Mouse (Mus musculus): ENCODE data around the gene Tgfbr1. TPM values are rescaled to one million over a fixed set of nuclear protein-coding genes. Genes with fewer than 3 reads are reported as not detected.
A peak's percentile ranks its signal among the peaks of the same experiment; 100 is the strongest.

Tgfbr1 gene
- polyA plus RNA-seq, 1 experiment from 2014 or later: 27.9 TPM

DNA sequence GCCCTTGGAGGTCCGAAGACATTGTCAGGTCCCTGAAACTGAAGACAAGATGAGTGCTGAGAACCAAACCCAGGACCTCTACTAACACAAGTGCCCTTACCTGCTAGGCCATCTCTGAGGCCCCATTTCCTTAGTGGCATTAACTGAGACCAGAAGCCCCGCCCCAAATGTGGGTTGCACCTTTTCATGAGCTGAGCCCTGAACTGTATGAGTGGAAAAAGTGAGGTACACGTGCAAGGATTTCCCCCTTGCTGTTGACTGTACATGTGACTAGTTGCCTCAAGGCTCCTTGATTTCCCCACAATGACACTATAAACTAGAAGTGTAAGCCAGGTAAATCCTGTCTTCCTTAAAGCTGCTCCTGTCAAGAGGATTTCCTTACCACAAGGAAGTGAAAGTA is 30.7 kb upstream of the Tgfbr1 start:
- H3K27ac ChIP-seq: no peak overlapping the region
- H3K4me2 ChIP-seq: no peak overlapping the region
- no peaks in the 10 kb centered on the region; the same call in 1 of the 2 replicates for H3K4me1 ChIP-seq
- 73% methylated on average over 3 of the region's 3 CpGs for WGBS
- H3K4me3 ChIP-seq: no peak overlapping the region
- no peaks in the 10 kb centered on the region for H3K36me3 ChIP-seq
- ATAC-seq (ENCODE audit: borderline replicate concordance, extremely low read depth, low FRiP score, low TSS enrichment): no peak
- H3K9ac ChIP-seq: no peak overlapping the region
- no peaks in the 10 kb centered on the region for H3K27me3 ChIP-seq
- no peaks in the 10 kb centered on the region for H3K9me3 ChIP-seq

DNA sequence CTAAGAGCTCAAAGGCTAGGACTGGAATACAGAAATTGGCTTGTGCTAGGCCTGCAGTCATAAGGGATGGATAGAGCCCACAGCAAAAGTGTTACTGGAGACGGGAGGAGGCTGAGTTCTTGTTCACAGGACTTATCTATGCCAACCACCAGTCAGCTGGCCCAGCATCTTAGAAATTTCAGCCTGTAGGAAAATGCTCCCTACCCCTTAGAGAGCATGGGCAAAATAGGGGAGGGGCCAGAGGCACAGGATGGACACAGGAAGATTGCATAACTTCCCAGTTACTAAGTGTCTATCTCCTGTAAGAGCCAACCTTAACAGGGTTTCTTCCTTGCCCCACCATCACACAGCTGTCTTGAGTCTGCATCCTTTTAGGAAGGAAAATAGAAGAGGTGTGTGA is 28.8 kb upstream of the Tgfbr1 start:
- Histone ChIP-seq H3K4me3 (no peak overlapping the region), H3K27ac (no peak overlapping the region), H3K9ac (no peak overlapping the region), H3K4me1 (0 out of 2 replicates have a peak, but pooled peaks cover 9% of the 10 kb centered on the region), H3K4me2 (no peak overlapping the region), H3K9me3 (no peaks in the 10 kb centered on the region), H3K36me3 (no peaks in the 10 kb centered on the region), H3K27me3 (no peaks in the 10 kb centered on the region)
- WGBS: 76% methylated on average over 1 of the region's 1 CpGs
- ATAC-seq (ENCODE audit: borderline replicate concordance, extremely low read depth, low FRiP score, low TSS enrichment): no peak

DNA sequence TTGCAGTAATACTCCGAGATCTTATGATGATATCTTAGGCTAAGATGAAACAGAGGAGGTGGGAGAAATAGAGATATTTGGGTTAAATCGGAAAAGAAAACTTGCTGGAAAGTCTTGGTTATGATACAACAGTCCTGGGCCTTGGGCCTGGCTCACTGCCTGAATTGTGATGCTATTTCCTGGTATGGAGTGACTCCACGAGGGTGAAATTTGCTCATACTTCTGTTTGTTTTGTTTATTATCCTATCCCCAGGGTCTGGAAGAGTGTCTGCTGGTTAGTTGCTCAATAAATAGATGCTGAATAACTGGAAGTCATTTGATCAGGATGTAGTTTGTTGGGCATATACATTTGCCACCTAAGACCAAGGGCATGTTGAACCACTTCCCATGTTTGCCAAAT is 25.2 kb upstream of the Tgfbr1 start:
- no peak for ATAC-seq (ENCODE audit: borderline replicate concordance, extremely low read depth, low FRiP score, low TSS enrichment)
- WGBS: 62% methylated on average over 3 of the region's 3 CpGs
- no peaks in the 10 kb centered on the region for H3K9me3 ChIP-seq

DNA sequence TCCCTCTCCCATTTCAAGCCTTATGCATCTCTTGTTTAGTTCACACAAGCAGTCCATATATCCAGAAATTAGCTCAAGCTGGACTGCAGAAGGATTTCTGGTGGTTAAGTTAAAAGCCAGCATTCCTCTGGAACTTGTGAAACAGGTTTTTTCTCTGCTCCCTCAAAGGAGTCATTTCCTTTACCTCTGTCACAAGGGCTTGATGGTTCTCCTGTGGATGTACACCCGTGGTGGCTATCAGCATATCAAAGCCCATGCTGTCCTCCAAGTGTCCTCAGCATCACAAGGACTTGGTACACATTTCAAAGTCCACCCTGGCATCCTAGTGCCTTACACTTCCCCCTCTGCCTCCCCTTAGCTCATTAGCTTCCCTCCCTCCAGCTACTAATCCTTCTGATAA is 23.7 kb upstream of the Tgfbr1 start:
- peak; percentile 46; the same call in 1 of the 2 replicates for ATAC-seq (ENCODE audit: borderline replicate concordance, extremely low read depth, low FRiP score, low TSS enrichment)
- Histone ChIP-seq H3K9me3 (no peaks in the 10 kb centered on the region), H3K27me3 (no peaks in the 10 kb centered on the region), H3K4me1 (0 out of 2 replicates have a peak, but pooled peaks cover 9% of the 10 kb centered on the region), H3K4me2 (no peak overlapping the region), H3K9ac (no peak overlapping the region), H3K36me3 (no peaks in the 10 kb centered on the region), H3K27ac (no peak overlapping the region), H3K4me3 (no peak overlapping the region)
- 3% methylated on average over 1 of the region's 1 CpGs for WGBS

More for the DNA sequence above, 25.2 kb upstream of the Tgfbr1 start:
- Histone ChIP-seq H3K9ac (no peak overlapping the region), H3K4me2 (no peak overlapping the region), H3K4me1 (0 out of 2 replicates have a peak, but pooled peaks cover 9% of the 10 kb centered on the region), H3K4me3 (no peak overlapping the region), H3K27me3 (no peaks in the 10 kb centered on the region), H3K27ac (no peak overlapping the region), H3K36me3 (no peaks in the 10 kb centered on the region)

DNA sequence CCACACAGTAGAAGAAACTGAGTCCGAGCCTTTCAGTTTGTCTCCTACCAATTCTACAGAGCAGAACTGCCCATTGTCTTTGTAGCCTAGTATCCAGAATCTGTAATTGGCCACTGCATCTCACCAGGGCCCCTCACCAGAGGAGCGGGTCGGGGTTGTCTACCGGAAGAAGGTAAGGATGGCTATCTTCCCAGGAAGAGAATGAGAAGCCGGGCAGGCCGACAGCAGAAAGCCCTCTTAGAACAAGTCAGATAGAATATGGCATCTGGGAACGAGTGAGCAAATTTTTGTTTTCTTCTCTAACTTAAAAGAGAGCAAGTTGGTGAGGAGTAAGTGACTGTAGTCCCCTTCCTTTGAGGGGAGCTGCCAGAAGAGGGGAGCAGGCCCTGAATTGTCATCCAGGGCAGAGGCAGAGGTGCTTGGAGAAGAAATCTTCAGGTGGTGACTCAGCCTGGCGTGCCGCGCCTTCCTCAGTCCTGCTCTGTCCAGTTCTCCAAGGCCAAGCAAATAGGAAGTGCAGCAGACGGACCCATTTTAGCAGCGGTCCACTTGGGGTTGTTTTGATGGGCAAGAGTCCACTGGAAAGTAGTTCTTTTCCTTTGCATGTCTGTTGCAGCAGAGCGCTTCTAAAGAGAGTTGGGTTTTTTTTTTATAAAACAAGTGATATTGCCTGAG is 22.5 kb upstream of the Tgfbr1 start:
- Histone ChIP-seq H3K9ac (no peak overlapping the region), H3K4me2 (no peak overlapping the region), H3K9me3 (no peaks in the 10 kb centered on the region), H3K27ac (no peak overlapping the region), H3K36me3 (no peaks in the 10 kb centered on the region), H3K4me3 (no peak overlapping the region), H3K4me1 (0 out of 2 replicates have a peak, but pooled peaks cover 9% of the 10 kb centered on the region), H3K27me3 (no peaks in the 10 kb centered on the region)
- ATAC-seq (ENCODE audit: borderline replicate concordance, extremely low read depth, low FRiP score, low TSS enrichment): no peak
- 87% methylated on average over 13 of the region's 13 CpGs for WGBS

DNA sequence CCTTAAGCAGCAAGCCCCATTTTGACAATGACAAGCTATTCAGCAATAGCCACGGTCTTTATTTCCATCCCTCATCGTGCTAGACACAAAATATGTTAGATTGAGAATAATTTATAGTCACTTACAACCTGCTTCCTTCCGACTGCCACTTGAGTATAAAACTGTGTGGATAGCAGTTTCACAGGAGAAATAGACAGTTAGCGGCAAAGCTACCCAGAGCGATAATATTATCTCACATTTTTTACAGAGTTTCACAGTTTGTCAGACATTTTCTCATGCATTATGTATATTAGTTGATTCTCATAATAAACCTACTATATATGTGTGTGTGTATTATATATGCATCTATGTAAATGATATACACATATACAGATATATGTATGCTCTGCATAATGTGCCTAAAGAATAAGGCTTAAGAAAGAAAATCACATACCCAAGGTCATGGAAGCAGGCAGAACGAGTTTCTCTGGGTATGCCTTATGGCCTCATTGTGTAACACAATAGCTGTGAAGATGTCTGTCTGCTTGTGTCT is 20.1 kb upstream of the Tgfbr1 start:
- Histone ChIP-seq H3K9ac (no peak overlapping the region), H3K9me3 (no peaks in the 10 kb centered on the region), H3K4me3 (no peak overlapping the region), H3K36me3 (no peaks in the 10 kb centered on the region), H3K4me2 (no peak overlapping the region), H3K4me1 (0 out of 2 replicates have a peak, but pooled peaks cover 9% of the 10 kb centered on the region), H3K27me3 (no peaks in the 10 kb centered on the region), H3K27ac (no peak overlapping the region)
- no peak for ATAC-seq (ENCODE audit: borderline replicate concordance, extremely low read depth, low FRiP score, low TSS enrichment)
- WGBS: 84% methylated on average over 6 of the region's 6 CpGs

DNA sequence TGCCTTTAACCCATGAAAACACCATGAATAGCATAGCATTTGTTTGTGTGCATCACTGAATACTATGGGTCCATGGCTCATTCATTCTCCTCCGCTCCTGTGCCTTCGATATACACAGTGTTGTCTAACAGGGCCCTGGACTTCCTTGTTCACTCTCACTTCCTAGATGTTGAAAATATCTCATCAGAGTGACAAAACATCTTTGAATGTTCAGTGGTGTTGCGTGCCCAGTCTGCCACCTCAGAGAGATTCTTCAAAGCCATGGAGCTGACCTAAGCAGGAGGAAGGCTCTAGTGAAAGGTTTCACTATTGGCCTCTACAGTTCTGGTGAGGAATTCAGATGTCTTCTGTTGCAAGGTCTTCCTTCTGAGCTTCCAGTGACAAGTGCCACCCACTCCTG is 19.5 kb upstream of the Tgfbr1 start:
- no peak overlapping the region for H3K27ac ChIP-seq
- no peaks in the 10 kb centered on the region for H3K27me3 ChIP-seq
- H3K9ac ChIP-seq: no peak overlapping the region
- no peak overlapping the region for H3K4me2 ChIP-seq
- no peaks in the 10 kb centered on the region for H3K9me3 ChIP-seq
- 89% methylated on average over 3 of the region's 3 CpGs for WGBS
- 0 out of 2 replicates have a peak, but pooled peaks cover 5% of the 10 kb centered on the region for H3K4me1 ChIP-seq
- no peaks in the 10 kb centered on the region for H3K36me3 ChIP-seq
- H3K4me3 ChIP-seq: no peak overlapping the region
- no peak for ATAC-seq (ENCODE audit: borderline replicate concordance, extremely low read depth, low FRiP score, low TSS enrichment)

DNA sequence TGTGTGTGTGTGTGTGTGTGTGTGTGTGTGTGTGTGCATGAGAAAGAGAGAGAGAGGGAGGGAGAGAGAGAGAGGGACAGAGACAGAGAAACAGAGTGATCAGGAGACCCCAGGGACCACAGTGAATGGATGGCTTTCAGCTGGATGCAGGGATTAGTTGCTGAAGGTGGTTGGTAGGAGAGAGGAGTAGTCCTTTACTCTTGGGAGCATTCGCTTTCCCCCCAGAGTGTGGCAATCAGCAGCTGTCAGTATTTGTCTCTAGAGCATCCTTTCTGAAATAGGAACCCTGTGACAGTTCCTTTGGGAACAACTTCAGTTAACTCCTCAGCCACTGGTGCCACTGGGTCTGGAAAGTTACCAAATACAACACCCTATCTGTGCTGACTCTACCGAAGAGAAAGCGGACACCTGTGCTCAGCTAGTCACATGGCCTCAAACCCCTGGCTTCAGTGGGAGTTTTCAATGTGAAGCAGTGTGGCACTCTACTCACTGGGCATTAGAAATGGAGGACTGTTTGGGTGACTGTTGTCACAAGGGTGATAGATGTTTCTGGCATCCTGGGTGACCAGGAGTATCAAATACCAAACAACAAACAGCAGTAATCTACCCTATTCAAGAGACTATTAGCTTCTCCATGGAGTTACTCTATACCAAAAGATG is 16.0 kb upstream of the Tgfbr1 start:
- Histone ChIP-seq H3K27me3 (no peaks in the 10 kb centered on the region), H3K36me3 (no peaks in the 10 kb centered on the region), H3K4me1 (no peaks in the 10 kb centered on the region), H3K4me2 (no peak overlapping the region), H3K4me3 (no peak overlapping the region), H3K9me3 (no peaks in the 10 kb centered on the region), H3K27ac (no peak overlapping the region), H3K9ac (no peak overlapping the region)
- WGBS: 60% methylated on average over 3 of the region's 3 CpGs
- no peak for ATAC-seq (ENCODE audit: borderline replicate concordance, extremely low read depth, low FRiP score, low TSS enrichment)

DNA sequence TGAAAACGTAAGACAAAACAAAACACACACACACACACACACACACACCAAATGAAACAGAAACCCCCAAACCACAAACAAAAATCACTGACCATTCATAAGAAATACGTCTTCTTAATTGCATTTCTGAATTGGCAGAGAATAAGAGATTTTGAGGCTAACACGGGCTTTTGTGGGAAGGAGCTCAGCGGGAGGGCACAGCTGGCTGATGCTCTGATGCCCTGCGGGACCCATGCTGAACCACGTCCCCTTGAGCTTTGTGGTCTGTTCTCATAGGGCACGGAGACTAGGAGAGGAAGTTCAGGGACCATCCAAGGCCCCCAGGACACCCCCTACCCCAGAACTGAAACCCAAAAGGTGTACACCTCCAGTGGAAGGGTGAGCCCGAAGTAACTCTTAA is 10.4 kb upstream of the Tgfbr1 start:
- H3K9me3 ChIP-seq: no peaks in the 10 kb centered on the region
- no peak overlapping the region for H3K9ac ChIP-seq
- no peak for ATAC-seq (ENCODE audit: borderline replicate concordance, extremely low read depth, low FRiP score, low TSS enrichment)
- no peak overlapping the region for H3K4me3 ChIP-seq
- no peaks in the 10 kb centered on the region for H3K36me3 ChIP-seq
- no peaks in the 10 kb centered on the region for H3K4me1 ChIP-seq
- H3K27me3 ChIP-seq: no peaks in the 10 kb centered on the region
- WGBS: 50% methylated on average over 8 of the region's 8 CpGs
- H3K4me2 ChIP-seq: no peak overlapping the region
- no peak overlapping the region for H3K27ac ChIP-seq

DNA sequence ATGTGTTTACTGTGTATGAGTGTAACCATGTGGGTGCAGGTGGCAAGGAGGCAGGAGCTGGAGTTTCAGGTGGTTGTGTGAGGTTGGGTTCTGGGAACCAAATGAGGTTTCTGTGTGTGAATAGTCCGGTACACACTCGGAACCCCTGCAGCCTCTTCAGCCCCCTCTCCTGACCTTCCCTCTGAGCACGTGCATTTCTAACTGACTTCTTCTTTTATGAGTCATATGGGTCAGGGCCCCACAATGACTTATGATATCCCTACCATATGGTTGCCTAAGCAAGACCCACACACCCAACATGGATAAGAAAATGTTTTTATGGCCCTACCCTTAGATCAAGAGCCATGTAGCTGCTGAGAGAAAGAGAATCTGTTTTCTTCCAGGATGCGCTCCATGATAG is 6.0 kb upstream of the Tgfbr1 start:
- no peak overlapping the region for H3K9ac ChIP-seq

DNA sequence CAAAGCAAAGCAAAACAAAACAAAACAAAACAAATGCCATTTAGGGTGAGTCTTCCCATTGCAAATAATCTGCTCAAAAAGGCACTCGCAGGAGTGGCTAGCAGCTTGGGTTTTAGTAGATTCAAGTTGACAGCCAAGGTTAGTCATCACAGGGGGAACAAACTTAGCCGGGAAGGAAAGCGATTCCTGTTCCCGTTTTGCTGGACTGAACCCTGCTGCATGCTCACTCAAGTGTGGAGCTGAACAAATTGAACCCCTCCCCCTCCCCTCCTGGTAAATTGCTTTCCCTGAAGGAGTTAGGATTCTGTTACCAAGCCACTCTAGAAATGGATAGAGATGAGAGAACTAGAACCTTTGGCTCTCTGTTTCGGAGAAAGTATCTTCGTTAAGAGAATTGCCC is 3.3 kb upstream of the Tgfbr1 start:
- 52% methylated on average over 6 of the region's 6 CpGs for WGBS

More for the DNA sequence above, 6.0 kb upstream of the Tgfbr1 start:
- no peak overlapping the region for H3K4me3 ChIP-seq
- WGBS: 75% methylated on average over 4 of the region's 4 CpGs
- H3K27me3 ChIP-seq: no peaks in the 10 kb centered on the region; the same call in 1 of the 2 replicates
- no peak for ATAC-seq (ENCODE audit: borderline replicate concordance, extremely low read depth, low FRiP score, low TSS enrichment)
- no peak overlapping the region for H3K4me2 ChIP-seq
- H3K4me1 ChIP-seq: peaks cover 9% of the 10 kb centered on the region
- H3K27ac ChIP-seq: no peak overlapping the region
- H3K9me3 ChIP-seq: no peaks in the 10 kb centered on the region
- H3K36me3 ChIP-seq: no peaks in the 10 kb centered on the region

DNA sequence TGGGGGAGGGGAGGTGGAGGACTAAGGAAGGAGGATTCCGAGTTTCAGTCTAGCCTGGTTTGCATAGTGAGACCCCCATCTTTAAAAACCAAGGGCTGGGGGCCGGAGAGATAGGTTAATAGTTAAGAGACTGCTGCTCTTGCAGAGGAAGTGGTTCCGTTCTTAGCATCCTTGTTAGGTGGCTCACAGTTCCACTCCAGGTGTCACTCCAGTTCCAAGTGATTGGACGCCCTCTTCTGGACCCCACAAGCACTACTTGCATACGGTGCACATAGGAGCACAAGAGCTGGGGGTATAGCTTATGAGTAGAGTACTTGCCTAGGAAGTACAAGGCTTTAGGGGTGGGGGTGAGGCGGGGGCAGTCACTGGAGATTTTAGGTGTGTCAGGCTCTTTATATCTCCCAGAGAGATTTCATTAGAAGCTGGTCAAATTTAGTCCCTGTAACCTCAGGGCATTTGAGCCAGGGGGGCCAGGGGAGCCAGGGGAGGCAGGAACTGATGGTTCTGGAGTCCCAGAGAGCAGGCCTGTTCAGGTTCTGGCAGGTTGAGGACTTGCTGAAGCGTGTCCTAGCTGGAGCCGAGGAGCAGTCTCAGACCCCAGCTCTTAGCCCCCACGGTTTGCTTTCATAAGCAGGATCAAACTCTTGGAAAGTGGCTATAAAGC is 1.5 kb upstream of the Tgfbr1 start:
- Histone ChIP-seq H3K27ac (peak overlapping the region; percentile 74), H3K27me3 (no peaks in the 10 kb centered on the region; the same call in 1 of the 2 replicates), H3K9ac (peak overlapping the region; percentile 55), H3K4me1 (peaks cover 21% of the 10 kb centered on the region), H3K4me2 (peak overlapping the region; percentile 91), H3K36me3 (no peaks in the 10 kb centered on the region), H3K9me3 (no peaks in the 10 kb centered on the region), H3K4me3 (peak overlapping the region; percentile 86)
- WGBS: 20% methylated on average over 9 of the region's 9 CpGs
- no peak for ATAC-seq (ENCODE audit: borderline replicate concordance, extremely low read depth, low FRiP score, low TSS enrichment)

More for the DNA sequence above, 3.3 kb upstream of the Tgfbr1 start:
- Histone ChIP-seq H3K4me1 (peaks cover 20% of the 10 kb centered on the region), H3K27ac (no peak overlapping the region), H3K27me3 (no peaks in the 10 kb centered on the region; the same call in 1 of the 2 replicates), H3K4me3 (no peak overlapping the region), H3K36me3 (no peaks in the 10 kb centered on the region), H3K4me2 (no peak overlapping the region), H3K9me3 (no peaks in the 10 kb centered on the region), H3K9ac (no peak overlapping the region)
- ATAC-seq (ENCODE audit: borderline replicate concordance, extremely low read depth, low FRiP score, low TSS enrichment): no peak

Measured in lung, embryonic 15.5 days (tissue).